Mouse (Mus musculus): Measurements from ENCODE around the gene Gm9780.
"Not testable (repeated sequence)": the region's sequence is repeated elsewhere in the genome, so short reads cannot be mapped to it uniquely, and the experiment has no call there.

The Gm9780 gene

DNA sequence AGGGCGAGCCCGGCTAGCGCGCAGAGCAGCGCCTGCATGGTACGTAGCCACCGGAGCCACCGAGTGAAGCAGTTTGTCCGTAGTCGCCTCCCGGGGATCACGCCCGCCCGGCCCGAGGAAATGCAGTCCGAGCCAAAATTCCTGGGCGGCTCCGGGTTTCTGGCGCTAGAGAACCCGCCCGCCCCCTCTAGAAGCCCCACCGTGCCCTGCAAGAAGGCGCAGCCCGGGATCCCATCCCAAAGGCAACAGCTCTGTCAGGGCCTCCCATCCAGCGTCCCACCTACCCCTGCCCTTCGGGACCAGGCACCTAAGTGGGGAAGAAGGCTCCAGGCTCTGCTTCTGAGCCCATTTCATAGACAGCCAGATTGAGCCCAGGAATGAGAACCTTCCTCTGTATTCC is at the start of gene Gm9780:
Gene Gm9780 (minus strand): TSS at position 101 of the 400 bp plus-strand sequence.
- not testable (repeated sequence) for DNase-seq

DNA sequence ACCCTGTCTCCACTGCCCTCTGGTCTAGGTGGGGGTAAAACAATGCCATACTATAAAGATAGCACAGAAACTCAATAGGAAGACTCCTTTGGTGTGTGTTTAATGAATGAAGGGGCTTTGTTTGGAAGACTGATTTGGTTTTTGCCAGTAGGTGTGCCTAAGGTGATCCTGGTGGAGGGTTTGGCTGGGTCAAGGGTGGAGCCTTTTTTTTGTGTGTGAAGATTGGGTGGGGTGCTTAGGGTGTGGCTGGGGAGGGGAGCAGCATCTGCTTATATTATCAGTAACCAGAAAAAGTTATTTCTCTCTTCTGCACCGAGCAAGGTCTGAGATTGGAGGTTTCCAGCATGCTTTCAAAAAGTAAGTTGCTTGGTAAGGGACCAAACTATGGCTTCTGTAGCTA is 39.5 kb upstream of the Gm9780 start, which contains the start of gene Cphx3:
Gene Cphx3 (plus strand): TSS at position 301 of the 400 bp plus-strand sequence.
- not testable (repeated sequence) for DNase-seq

- DNase-seq = not testable (repeated sequence)
Measured at GRCm38 (mm10) chr14:26081216-26081615, 38.7 kb upstream of the Gm9780 start, which contains the start of gene Cphx2. Gene Cphx2 (plus strand): TSS chr14:26081516.

DNA sequence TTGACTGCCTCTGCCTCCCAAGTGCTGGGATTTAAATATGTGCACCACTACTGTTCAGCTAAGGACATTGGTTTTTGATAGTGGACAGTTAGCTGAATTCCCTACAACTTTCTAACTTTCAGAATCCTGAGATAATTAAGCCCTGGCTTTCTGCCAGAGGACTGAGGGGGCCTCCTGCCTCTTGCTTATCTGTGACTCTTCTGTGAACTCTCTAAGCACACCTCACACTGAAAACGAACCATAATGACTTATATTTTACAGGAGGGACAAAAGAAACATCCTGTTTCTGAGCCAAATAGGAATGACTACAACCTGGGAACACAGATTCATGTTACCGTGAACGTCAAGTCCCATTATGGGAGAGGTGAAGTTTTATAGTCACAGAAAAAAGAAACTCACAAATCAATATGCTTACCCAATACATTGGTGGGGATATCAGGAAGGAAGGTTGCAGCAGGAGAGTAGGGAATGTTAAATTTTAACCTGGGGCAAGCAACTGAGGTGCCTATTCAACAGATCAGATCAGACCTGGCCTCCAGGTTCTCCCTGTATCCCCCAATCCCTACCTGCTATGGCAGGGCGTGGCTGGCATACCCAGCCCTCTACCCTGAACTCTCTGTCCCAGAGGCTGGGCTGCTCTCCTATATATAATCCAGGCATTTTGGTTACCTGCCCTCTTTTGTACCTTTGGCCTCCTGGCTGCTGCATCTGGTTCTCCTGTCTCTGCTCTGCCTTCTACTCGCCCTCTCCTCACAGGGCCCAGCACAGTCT is 34.3 kb upstream of the Gm9780 start:
- not testable (repeated sequence) for DNase-seq

DNA sequence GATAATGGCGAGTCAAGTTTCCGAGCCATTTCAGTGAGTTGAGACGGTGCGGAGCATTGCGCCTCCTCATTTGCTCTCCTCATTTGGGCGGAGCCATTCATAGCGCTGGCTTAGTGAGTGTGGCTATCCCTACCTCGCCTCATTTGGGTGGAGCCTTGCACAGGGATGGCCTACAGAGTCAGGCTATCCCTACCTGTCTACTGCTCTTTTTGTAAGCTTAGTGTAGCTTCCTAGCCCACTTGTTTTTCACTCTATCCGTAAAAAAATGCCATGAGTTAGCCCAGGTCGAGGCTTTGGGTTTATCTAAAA is 24.8 kb upstream of the Gm9780 start, which contains the start of gene Tmem254c:
Gene Tmem254c (minus strand): TSS at position 31 of the 309 bp plus-strand sequence.
- DNase-seq = not testable (repeated sequence)

DNA sequence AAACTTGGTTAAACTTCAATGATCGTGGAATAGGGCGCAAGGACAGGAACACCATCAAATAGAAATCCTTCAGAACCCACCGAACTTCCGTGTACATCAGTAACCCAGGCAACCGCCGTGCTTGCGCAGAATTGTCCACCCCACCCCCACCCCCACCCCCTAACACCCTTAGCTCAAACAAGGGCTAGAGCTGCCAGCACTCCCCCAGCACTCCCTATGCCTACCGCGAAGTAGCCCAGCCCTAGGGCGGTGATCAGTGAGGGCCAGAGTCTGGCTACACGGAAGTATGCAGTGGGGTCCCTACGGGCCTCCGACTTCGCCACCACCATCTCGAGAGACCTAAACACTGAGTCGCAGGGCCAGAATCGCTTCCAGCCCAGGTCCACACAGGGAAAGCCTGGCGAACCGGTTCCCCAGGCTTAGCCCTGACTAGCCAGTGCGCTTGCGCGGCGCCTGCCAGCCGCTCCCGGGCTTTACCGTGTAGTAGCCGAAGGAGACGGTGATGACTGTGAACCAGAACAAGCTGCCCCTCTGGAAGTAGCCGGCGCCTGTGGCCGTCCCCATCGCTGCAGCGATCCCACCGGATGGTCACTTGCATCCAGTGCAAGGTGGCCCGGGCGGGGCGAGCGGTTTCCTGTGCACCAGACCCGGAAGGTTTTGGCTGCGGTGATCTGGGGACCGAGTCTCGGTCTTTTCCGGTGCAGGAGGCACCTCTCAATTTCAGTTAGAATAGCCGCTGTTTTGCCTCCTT is 24.2 kb upstream of the Gm9780 start:
- DNase-seq = not testable (repeated sequence)

DNA sequence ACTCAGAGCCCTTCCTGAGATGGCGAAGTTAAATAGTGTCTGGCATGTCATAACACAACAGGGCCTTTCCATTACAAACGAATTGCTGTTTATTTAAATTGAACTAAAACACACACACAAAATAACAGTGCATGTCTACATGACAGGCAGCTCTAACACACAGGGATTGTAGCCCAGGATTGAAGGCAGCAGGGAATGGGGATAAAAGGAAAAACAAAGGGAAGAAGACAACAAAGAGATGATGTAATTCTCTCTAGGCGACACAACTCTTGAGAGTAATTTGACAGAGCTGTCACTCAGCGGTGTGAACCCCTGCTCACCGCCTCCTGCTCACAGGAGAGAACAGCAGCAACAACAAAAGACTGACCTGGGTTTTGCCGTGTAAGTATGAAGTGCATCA is 16.9 kb upstream of the Gm9780 start:
- not testable (repeated sequence) for DNase-seq

GRCm38 (mm10) chr14:26058184-26058583 is 15.7 kb upstream of the Gm9780 start:
- DNase-seq = not testable (repeated sequence)

- not testable (repeated sequence) for DNase-seq
Measured at GRCm38 (mm10) chr14:26048767-26049166, 6.3 kb upstream of the Gm9780 start.

DNA sequence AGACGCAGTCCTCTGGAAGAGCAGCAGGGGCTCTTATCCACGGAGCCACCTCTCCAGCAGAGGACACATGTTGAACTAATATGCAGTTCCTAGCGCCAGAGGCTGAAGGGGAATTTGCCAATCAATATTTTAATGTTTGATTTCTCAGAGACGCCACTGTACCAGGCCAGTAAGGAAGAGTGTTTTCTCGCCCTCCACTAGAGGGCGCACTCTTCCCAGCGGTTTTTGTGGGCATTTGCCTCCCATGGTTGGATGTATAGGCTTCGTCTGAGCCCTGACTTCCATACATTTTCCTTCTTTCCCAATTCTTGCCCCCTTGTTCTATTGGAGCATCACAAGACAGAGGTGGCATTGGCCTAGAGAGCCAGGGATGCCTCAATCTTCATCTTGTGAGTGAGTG is 4.5 kb upstream of the Gm9780 start:
- not testable (repeated sequence) for DNase-seq

DNA sequence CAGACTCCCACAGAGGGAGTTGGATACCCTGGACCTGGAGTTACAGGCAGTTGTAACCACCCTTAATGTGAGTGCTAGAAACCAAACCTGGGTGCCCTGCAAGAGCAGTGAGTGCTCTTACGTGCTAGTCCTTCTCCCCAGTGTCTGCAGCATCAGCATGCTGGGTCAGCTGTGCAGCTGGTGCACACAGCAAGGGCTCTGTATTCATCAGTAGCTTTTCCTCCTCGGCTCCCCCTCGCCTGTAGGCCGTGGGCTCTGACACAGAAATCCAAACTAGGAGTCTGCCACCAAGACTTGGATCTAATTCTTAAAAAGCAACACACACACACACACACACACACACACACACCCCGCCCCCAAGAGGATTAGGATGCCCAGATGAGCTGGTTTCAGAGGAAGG is 2.5 kb upstream of the Gm9780 start:
- DNase-seq = not testable (repeated sequence)

GRCm38 (mm10) chr14:26035439-26035838 is 7.1 kb downstream of the Gm9780 start:
- not testable (repeated sequence) for DNase-seq

GRCm38 (mm10) chr14:26034364-26034763 is 8.1 kb downstream of the Gm9780 start:
- not testable (repeated sequence) for DNase-seq

GRCm38 (mm10) chr14:26025653-26026052 is 16.9 kb downstream of the Gm9780 start:
- DNase-seq = not testable (repeated sequence)

GRCm38 (mm10) chr14:26022831-26023230 is 19.7 kb downstream of the Gm9780 start:
- not testable (repeated sequence) for DNase-seq

GRCm38 (mm10) chr14:26021555-26021954 is 21.0 kb downstream of the Gm9780 start:
- DNase-seq = not testable (repeated sequence)

DNA sequence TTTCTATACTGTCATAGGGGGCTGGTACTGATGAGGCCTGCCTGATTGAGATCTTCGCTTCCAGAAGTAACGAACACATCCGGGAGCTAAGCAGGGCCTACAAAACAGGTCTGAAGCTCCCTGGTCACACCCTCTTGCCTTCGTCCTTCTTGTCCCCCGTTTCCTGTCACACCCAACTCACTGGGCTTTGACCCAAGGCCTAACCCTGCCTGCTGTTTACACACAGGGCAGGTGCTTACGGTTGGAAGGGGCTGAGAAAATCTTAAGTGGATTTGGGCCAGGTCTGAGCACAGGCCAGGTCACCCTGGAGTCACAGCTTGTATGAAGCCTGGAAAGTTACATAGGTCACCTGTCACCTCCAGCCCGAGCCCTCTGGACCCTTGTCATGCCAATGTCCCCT is 26.1 kb downstream of the Gm9780 start:
- DNase-seq = not testable (repeated sequence)

- DNase-seq = not testable (repeated sequence)
Measured at GRCm38 (mm10) chr14:26007462-26007861, 35.0 kb downstream of the Gm9780 start.

DNA sequence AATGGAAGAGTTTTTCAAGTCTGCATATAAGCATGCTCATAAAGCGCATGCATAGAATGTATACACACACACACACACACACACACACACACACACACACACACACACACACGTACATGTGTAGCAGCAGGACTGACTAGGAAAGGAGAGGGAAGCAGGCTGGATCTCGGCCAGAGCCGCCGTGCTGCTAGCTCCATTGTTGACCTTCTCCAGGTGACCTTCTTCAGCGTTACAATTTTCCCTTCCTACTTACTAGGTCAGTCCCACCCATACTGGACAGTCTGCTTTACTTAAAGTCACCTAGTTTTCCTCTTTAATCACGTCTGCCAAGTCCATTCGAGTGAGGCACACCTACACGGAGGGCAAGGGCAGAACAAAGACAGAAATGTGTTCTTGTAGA is 60.6 kb downstream of the Gm9780 start:
- DNase-seq = not testable (repeated sequence)

GRCm38 (mm10) chr14:25979242-25979941 is 63.1 kb downstream of the Gm9780 start:
- DNase-seq = not testable (repeated sequence)

DNA sequence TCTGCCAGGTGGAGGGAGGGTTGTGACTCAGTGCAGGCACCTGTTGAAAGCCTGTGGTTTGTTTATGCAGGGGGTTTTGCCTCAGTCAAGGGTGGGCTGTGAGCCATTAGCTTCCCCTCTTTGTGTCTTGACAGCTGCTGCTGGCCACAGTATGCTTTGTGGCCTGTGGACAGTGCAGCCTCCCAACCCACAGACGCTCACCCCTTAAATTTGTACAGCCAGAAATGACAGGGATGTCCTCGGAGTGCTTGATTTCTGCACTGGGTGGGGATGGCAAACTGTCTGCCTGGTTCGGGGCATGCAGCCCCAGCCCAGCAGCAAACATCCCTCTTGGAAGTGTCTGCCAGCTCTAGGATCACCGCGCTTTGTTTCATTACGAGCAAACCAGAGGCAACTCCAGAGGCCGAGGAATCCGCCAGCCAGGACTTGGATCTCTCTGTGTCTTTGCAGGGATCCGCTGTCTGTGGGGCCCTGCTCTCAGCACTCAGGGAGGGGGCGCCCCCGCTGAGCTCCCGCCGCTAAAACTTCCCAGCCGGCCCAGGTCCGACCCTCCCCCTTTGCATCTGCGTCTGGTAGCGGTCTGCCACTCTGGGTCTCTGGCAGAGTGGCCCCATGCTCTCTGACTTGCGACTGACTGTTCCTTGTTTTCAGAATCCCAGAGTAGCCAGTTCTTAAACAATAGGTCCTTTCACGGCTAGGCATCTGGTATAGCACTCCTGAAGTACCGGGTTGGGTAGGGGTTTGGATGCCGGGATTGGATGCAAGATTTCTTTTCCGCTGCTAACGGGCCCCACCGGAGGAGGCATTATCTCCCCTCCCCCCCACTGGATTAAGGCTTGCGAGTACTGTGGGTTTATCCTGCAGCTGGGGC is 63.9 kb downstream of the Gm9780 start, which contains the start of gene Duxbl1:
Gene Duxbl1 (plus strand): TSS at position 207 of the 871 bp plus-strand sequence.
- not testable (repeated sequence) for DNase-seq
